Mouse (Mus musculus) midbrain, embryonic 10.5 days (tissue): ENCODE data around the gene Syt2. TPM values are rescaled to one million over a fixed set of nuclear protein-coding genes. Genes with fewer than 3 reads are reported as not detected.

ENCODE experiments used
- DNase-seq: peaks from one replicate; pipeline ENCODE4 v3.0.0-alpha.2; 2017; ENCODE audit warnings: low spot score
- H3K27ac ChIP-seq: fragments of 300-500 bp; sonication (generic); replicated peaks from 2 replicates; pipeline ENCODE4 v1.5.1; 2016; ENCODE audit warnings: mild to moderate bottlenecking
- H3K27me3 ChIP-seq: fragments of 300-500 bp; sonication (generic); 2 replicates; pipeline ENCODE4 v1.6.1; 2016; ENCODE audit warnings: low read depth, mild to moderate bottlenecking; ENCODE audit not compliant: poor library complexity, severe bottlenecking
- H3K36me3 ChIP-seq: fragments of 300-500 bp; sonication (generic); 2 replicates; pipeline ENCODE4 v1.6.1; 2016; ENCODE audit warnings: mild to moderate bottlenecking, moderate library complexity
- H3K4me1 ChIP-seq: fragments of 300-500 bp; sonication (generic); 2 replicates; pipeline ENCODE4 v1.6.1; 2016
- H3K4me3 ChIP-seq: fragments of 300-500 bp; sonication (generic); 2 replicates; pipeline ENCODE4 v1.5.1; 2016; ENCODE audit warnings: mild to moderate bottlenecking, moderate library complexity
- H3K9me3 ChIP-seq: fragments of 300-500 bp; sonication (generic); replicated peaks from 2 replicates; pipeline ENCODE4 v1.6.1; 2016; ENCODE audit warnings: mild to moderate bottlenecking
- WGBS: fragments of 180-500 bp; shearing (Covaris S2); methylation state at CpG from one replicate; pipeline ENCODE4 v1.1.7; 2016; 5-methylcytosine and 5-hydroxymethylcytosine counted together
- polyA plus RNA-seq: library from polyadenylated mRNA; unstranded; fragments of >200 nt; fragmentation: Nextera tagmentation; extraction: Ambion mirVana; gene quantifications from 2 replicates; pipeline ENCODE4 v1.2.1, GENCODE M21; 2016

Gene Syt2
- polyA plus RNA-seq, 1 experiment from 2014 or later, result 2.7 TPM

DNA sequence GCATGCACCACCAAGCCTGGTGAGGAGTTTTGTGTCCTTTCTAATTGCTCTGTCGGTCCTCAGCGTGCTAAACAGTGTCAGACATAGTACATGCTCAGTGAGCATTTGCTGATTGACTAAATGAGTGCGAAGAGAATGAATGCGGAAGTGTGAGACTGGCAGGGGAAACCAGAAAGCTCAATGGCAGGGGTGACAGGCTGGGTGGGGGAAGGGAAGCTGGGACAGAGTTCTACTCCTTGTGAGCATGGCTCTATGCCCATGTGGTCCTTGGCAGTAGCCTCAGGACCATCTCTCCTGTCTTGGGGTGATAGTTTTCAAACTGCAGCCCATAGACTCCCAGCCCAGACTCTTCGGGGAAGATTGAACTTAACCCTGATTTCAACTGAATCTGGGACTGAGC is 52.0 kb downstream of the Syt2 start:
- Histone ChIP-seq H3K9me3 (no peaks in the 10 kb centered on the region), H3K27me3 (peaks cover 15% of the 10 kb centered on the region), H3K36me3 (no peaks in the 10 kb centered on the region), H3K27ac (no peak overlapping the region), H3K4me3 (no peak overlapping the region), H3K4me1 (peaks cover 28% of the 10 kb centered on the region)
- WGBS, result 77% methylated on average over 5 of the region's 5 CpGs
- no peak for DNase-seq

DNA sequence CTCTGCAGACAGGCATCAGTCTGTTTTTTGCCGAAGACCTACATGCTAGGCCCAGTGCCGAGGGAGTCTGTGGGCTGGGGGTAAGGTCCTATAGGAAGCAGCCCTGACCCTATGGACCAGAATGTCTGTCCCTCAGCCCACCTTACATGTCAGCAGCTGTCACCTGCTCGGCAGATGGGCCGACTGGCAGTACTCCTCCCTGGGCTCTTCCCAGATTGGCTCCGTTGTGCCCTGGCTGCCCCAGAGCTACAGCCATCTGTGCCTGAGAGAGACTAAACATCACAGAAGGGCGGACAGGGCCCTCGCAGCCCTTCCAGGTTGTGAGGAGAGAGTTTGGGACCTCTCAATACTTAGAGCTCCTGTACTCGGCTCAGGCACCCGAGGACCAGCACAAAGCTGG is 52.9 kb downstream of the Syt2 start:
- Histone ChIP-seq H3K27me3 (peaks cover 24% of the 10 kb centered on the region), H3K4me1 (peaks cover 31% of the 10 kb centered on the region), H3K9me3 (no peaks in the 10 kb centered on the region), H3K27ac (peak overlapping the region; percentile 57), H3K4me3 (no peak overlapping the region), H3K36me3 (no peaks in the 10 kb centered on the region)
- WGBS, result 76% methylated on average over 9 of the region's 9 CpGs
- DNase-seq, result no peak

DNA sequence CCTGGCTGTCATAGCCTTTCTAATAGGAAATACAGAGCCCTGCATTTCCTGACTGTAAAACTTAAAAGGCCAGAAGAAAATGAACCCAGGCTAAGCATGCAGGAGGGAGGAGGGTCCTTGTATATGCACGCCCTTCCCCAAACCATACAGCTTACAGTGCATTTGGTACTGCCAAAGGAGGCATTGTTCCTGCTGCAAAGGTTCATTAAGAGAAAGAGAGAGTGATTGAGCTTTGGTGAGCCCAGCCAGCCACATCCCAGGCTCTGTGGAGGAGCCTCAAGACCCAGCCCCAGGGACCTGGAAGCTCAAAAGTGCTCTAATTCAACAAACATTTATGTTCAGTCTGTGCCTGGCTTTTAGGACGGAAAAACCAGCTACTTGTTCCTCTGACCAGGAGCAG is 53.7 kb downstream of the Syt2 start:
- 53% methylated on average over 2 of the region's 2 CpGs for WGBS
- H3K4me3 ChIP-seq, result no peak overlapping the region
- no peak for DNase-seq
- H3K4me1 ChIP-seq, result peaks cover 34% of the 10 kb centered on the region
- H3K27me3 ChIP-seq, result peaks cover 30% of the 10 kb centered on the region
- no peak overlapping the region for H3K27ac ChIP-seq
- H3K9me3 ChIP-seq, result no peaks in the 10 kb centered on the region
- no peaks in the 10 kb centered on the region for H3K36me3 ChIP-seq

DNA sequence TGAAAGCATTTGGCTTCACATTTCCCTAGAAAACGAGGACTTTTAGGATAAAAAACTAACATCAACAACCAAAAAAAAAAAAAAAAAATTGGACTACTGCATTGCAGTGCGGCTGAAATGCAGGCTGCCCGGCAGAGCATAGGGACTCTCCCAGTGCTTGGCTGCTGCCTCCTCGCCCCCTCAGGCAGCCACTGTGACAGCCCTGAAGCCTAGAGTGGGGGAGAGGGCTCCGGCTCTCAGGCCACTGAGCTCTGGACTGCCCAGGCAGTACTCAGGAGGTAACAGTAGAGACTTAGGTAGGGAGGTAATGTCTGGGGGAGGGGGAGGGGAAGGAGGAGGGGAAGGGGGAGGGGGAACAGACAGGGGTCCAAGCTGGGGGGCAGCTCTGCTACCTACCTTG is 54.2 kb downstream of the Syt2 start:
- no peak overlapping the region for H3K4me3 ChIP-seq
- WGBS, result 32% methylated on average over 5 of the region's 5 CpGs
- peaks cover 35% of the 10 kb centered on the region for H3K27me3 ChIP-seq
- no peak for DNase-seq
- H3K27ac ChIP-seq, result no peak overlapping the region
- H3K4me1 ChIP-seq, result peaks cover 38% of the 10 kb centered on the region
- no peaks in the 10 kb centered on the region for H3K9me3 ChIP-seq
- no peaks in the 10 kb centered on the region for H3K36me3 ChIP-seq

DNA sequence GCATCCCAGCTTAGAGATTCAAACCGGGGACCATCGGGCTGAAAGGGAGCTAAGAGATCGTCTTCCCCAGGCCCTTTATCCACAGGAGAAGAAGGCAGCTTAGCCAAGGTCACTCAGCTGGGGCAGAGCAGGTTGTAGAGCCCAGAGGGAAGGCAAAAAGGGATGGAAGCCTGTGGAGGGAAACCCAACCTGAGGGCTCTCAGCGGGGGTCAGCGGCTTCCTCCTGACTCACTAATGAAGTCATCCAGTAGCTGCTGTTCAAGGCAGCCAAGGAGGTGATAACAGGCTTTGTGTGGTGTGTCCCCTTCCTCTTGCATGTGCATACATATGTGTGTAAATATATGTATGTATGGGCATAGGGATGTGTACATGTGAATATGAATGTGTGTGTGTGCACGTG is 54.7 kb downstream of the Syt2 start:
- WGBS, result 16% methylated on average over 6 of the region's 6 CpGs
- Histone ChIP-seq H3K4me1 (peaks cover 44% of the 10 kb centered on the region), H3K4me3 (no peak overlapping the region), H3K27me3 (peaks cover 41% of the 10 kb centered on the region), H3K27ac (no peak overlapping the region), H3K36me3 (no peaks in the 10 kb centered on the region), H3K9me3 (no peaks in the 10 kb centered on the region)
- no peak for DNase-seq

DNA sequence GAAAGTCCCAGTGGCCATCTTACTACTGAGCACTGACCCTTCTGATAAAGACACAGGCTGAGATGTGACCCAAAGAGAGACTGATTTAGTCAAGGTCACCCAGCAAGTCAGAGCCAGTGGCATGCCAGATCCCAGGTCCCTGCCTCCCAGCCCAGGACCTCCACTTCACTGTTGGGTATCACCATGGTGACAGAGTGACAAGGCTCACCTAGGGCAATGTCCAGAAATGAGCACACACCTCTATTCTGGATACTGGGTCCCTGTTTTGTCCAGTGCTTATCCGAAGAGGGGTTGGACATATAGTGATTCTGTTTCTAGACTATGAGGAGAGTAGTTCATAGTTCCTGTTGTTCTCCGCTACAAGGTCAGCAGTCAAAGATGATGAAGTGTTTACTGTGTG is 56.8 kb downstream of the Syt2 start:
- WGBS, result 93% methylated on average over 2 of the region's 2 CpGs
- Histone ChIP-seq H3K36me3 (no peaks in the 10 kb centered on the region), H3K4me1 (peaks cover 53% of the 10 kb centered on the region), H3K27me3 (peaks cover 61% of the 10 kb centered on the region), H3K27ac (no peak overlapping the region), H3K4me3 (no peak overlapping the region), H3K9me3 (no peaks in the 10 kb centered on the region)
- DNase-seq, result no peak

DNA sequence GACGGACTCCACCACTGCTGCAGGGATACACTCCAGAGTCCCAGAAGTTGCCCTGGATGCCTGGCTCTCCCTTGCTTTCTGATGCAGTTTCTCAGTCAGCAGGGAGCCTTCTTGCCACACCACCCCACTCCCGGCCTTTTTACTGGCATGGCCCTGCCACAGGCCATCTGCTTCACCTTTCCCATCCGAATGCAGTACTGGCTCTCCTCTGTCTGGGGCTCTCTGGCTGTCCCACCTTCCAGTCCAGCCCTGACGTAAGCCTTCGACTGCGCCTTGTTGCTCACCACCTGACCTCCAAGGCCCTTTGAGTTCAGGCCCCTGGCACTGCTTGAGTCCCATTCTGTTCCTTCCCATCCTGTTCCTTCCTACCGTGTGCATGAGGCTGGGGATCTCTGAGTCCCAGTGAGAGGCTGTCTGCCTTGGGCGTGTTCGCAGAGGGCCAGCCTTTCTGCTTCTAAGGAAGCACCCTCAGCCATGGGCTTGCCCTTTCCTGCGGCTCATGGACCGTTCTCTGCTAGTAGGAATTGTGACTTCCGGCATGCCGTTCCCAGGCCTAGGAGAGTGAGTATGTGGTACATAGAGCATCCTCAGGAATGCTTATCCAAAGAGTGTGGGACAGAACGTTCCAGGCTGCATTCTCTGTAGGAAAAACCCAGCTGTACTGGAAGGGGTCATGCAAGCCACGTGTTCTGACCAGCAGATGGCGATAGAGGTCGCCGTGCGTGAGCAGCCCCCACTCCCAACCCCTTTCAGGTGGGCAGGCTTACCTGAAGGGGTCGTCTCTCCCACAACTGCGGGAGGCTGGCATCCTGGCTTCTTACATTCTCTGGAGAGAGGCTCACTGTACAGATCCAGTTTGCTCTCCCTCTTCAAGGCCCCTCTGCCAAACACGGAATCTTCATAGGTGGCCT is 58.2 kb downstream of the Syt2 start:
- 35% methylated on average over 22 of the region's 22 CpGs for WGBS
- no peak overlapping the region for H3K4me3 ChIP-seq
- H3K27me3 ChIP-seq, result peaks cover 71% of the 10 kb centered on the region
- H3K9me3 ChIP-seq, result no peaks in the 10 kb centered on the region
- DNase-seq, result peak; percentile 64
- H3K27ac ChIP-seq, result no peak overlapping the region
- H3K4me1 ChIP-seq, result peaks cover 59% of the 10 kb centered on the region
- no peaks in the 10 kb centered on the region for H3K36me3 ChIP-seq

DNA sequence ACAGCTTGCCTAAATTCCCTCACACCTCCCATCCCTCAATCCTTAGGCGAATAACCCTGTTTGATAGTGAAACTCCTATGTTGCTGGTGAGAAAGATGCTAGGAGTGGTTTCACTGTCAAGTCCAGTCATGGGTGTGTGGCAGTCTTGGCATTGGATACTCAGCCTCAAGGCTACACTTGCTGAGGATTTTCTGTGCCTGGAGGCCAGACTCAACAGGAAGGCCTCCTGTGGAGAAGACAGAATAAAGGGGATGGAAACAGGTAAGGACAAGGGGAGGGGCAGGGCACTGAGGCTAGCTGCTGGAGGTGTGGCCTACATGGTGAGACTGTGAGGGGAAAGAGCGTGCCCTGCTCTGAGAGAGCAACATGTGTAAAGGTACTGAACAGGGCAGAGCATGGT is 60.1 kb downstream of the Syt2 start:
- Histone ChIP-seq H3K9me3 (no peaks in the 10 kb centered on the region), H3K4me3 (no peak overlapping the region), H3K27ac (no peak overlapping the region), H3K36me3 (no peaks in the 10 kb centered on the region), H3K4me1 (peaks cover 60% of the 10 kb centered on the region), H3K27me3 (peaks cover 87% of the 10 kb centered on the region)
- DNase-seq, result no peak
- WGBS, result 44% methylated on average over 2 of the region's 2 CpGs

DNA sequence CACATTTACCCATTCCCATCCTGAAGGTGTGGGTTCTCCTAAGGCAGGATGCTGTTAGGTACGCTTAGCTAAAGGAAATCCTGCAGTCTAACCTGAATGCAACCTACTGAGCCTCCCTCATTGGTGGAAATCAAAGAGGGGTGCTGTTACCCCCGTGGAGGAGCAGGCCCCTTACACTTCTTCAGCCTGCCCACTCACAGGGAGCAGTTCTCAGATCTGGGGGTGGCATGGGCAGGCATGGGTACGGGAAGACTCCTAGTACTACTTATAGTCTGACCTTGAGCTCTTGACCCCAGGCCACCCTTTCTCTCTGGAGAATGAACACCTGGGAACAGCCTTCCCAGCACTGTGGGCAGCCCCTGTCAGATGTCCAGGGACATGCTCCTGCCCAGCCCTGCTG is 61.0 kb downstream of the Syt2 start:
- 82% methylated on average over 3 of the region's 3 CpGs for WGBS
- H3K27ac ChIP-seq, result 0 out of 2 replicates have a peak overlapping the region, but pooled peaks have one; percentile 7
- H3K27me3 ChIP-seq, result peaks cover 95% of the 10 kb centered on the region
- no peak for DNase-seq
- no peak overlapping the region for H3K4me3 ChIP-seq
- no peaks in the 10 kb centered on the region for H3K36me3 ChIP-seq
- H3K9me3 ChIP-seq, result no peaks in the 10 kb centered on the region
- peaks cover 66% of the 10 kb centered on the region for H3K4me1 ChIP-seq

DNA sequence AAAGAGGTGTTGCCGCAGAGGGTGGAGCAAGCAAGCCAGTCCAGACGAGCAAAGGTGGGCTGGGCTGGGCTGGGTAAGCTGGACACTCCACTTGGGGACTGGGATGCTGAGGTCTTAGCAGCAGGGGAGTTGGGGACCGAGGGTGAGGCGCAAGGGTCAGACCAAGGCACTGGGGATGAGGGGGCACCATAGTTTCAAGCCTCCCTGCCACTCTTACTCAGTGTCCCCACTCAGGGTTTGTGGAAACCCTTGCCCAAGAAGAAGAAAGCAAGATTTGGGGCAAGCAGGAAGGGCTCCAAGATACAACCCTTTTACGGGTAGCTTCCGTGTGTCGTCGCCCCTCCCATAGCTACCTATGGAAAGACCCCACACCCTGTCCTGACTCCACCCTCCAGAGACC is 61.8 kb downstream of the Syt2 start:
- Histone ChIP-seq H3K9me3 (no peaks in the 10 kb centered on the region), H3K27me3 (peaks cover 93% of the 10 kb centered on the region), H3K36me3 (no peaks in the 10 kb centered on the region), H3K4me3 (peak overlapping the region; percentile 71), H3K27ac (peak overlapping the region; percentile 93), H3K4me1 (peaks cover 73% of the 10 kb centered on the region)
- no peak for DNase-seq
- 10% methylated on average over 8 of the region's 8 CpGs for WGBS

DNA sequence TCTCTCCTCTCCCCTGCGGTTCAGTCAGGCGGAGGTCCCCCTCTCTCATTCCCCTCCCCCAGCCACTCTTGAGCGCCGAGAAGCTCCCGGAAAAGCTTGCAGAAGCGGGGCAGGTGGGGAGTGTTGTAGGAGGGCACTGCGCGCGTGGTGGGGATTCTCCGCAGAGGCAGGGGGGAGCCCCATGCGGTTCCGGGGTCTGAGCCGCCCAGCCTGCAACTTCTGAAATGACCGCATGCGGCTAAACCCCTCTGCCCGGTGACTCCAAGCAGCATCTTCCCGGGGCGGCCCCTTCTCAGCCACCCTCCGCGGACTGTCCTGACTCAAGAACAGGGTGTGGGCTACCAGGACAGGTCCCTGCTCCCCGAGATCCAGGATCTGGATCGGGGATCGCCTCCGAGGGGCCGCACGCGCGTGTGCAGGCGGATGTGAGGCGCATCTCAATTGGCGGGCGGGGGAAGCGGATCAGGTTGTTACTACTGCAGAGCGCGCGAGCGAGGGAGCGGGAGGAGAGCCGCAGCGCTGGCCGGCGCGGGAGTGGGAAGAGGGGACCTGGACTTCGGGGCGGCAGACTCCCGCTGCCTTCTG is 62.4 kb downstream of the Syt2 start:
- Histone ChIP-seq H3K4me1 (peaks cover 75% of the 10 kb centered on the region), H3K36me3 (no peaks in the 10 kb centered on the region), H3K4me3 (peak overlapping the region; percentile 71), H3K27ac (peak overlapping the region; percentile 93), H3K9me3 (no peaks in the 10 kb centered on the region), H3K27me3 (peaks cover 91% of the 10 kb centered on the region)
- DNase-seq, result peak; percentile 77
- under 1% methylated on average over 46 of the region's 46 CpGs for WGBS

DNA sequence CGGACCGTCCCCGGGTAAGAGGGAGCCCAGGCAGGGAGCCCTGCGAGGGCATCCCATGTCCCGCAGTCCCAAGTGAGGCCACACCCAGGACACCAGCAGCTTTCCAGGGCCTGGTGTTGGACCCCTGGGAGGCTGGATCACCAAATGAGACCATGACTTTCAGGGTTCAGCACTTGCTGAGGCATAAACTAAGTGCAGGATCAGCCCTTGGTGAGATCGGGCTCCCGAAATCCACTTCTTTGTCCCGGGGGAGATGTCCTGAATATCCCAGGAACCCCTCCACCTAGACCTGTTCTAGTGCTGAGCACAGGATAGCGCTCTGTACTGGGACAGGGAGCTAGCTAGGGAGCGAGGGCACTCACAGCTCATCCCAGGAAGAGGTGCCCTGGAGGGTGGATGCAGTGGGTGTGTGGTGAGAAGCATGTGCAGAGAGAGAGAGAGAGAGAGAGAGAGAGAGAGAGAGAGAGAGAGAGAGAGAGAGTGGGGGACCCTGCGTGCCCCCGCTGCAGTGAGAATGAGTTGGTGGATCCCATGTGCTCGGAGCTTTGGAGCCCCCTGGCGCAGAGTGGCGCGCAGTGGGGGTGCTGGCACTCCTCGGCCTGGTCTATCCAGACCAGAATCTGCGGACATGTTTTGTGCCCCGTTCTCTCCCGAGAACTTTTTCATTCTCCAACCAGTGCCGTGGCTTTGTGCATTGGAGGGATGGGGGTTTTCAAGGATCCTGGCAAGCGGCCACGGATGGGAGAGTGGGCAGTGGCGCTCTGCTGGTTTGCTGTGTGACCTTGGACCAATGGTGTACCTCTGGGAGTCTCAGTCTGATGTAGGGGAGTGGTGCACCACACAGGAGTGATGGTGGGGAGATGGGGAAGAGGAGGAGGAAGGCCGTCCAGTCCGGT is 63.2 kb downstream of the Syt2 start:
- 8% methylated on average over 26 of the region's 26 CpGs for WGBS
- H3K4me1 ChIP-seq, result peaks cover 83% of the 10 kb centered on the region
- peaks cover 91% of the 10 kb centered on the region for H3K27me3 ChIP-seq
- peak; percentile 52 for DNase-seq
- H3K4me3 ChIP-seq, result peak overlapping the region; percentile 71
- no peaks in the 10 kb centered on the region for H3K9me3 ChIP-seq
- H3K36me3 ChIP-seq, result no peaks in the 10 kb centered on the region
- H3K27ac ChIP-seq, result peak overlapping the region; percentile 93
